Mouse (Mus musculus) testis, adult 2 months (tissue): ENCODE measurements around the gene Fcrl6. TPM values are rescaled to one million over a fixed set of nuclear protein-coding genes. Genes with fewer than 3 reads are reported as not detected.

ENCODE experiments used
- H3K27ac ChIP-seq: fragments of 200-500 bp; 2 replicates; pipeline ENCODE4 v1.5.1; 2012; ENCODE audit warnings: low read depth, low read length; ENCODE audit not compliant: control insufficient read depth, insufficient read depth
- H3K27me3 ChIP-seq: fragments of 200-500 bp; 2 replicates; pipeline ENCODE4 v1.6.1; 2012; ENCODE audit warnings: mild to moderate bottlenecking, low read length, moderate library complexity; ENCODE audit not compliant: control insufficient read depth, insufficient read depth
- H3K36me3 ChIP-seq: fragments of 200-500 bp; 2 replicates; pipeline ENCODE4 v1.6.1; 2012; ENCODE audit warnings: mild to moderate bottlenecking, low read length; ENCODE audit not compliant: control insufficient read depth, insufficient read depth
- H3K4me1 ChIP-seq: fragments of 200-500 bp; 2 replicates; pipeline ENCODE4 v1.6.1; 2012; ENCODE audit warnings: low read length; ENCODE audit not compliant: control insufficient read depth, insufficient read depth
- H3K4me3 ChIP-seq: fragments of 200-500 bp; 2 replicates; pipeline ENCODE4 v1.5.1; 2012; ENCODE audit warnings: low read depth, mild to moderate bottlenecking, low read length, moderate library complexity, mixed read lengths; ENCODE audit not compliant: control insufficient read depth
- CTCF ChIP-seq: fragments of 200-500 bp; IDR thresholded peaks from 2 replicates; pipeline ENCODE4 v1.5.1; 2012; ENCODE audit warnings: low read depth, mild to moderate bottlenecking, inconsistent platforms, low read length, moderate library complexity; ENCODE audit not compliant: control insufficient read depth, insufficient read depth, insufficient replicate concordance
- POLR2A ChIP-seq: fragments of 200-500 bp; IDR thresholded peaks from 2 replicates; pipeline ENCODE4 v1.6.1; 2012; ENCODE audit warnings: low read depth, mild to moderate bottlenecking, inconsistent platforms, low read length, moderate library complexity; ENCODE audit not compliant: control insufficient read depth
- polyA plus RNA-seq: library from polyadenylated mRNA; depleted of rRNA; stranded (reverse); fragments of >200 nt; gene quantifications from 2 replicates; pipeline ENCODE4 v1.2.3, GENCODE M21; 2012

Gene Fcrl6
- polyA plus RNA-seq, 1 experiment, result not detected

DNA sequence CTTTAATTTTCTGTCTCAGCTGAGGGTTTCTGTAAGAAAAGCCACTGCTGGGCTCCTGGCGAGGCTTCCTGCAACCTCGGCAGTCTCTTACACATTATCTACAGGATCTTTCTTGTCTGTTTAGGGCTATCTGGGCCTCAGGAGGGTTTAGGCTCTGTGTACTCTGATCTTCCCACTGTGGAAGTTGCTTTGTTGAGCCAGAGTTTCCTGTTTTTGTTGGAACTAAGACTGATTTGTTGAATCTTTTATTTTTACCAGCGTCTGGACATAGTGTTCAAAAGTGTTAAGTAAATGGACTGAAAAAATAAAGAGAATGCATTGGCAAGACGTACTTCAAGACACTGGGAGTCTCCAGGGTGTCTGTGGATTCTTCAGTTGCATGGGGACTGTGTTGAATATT, 32.9 kb upstream of the Fcrl6 start:
- TF ChIP-seq CTCF (no peak), POLR2A (no peak)
- Histone ChIP-seq H3K4me1 (peaks cover 6% of the 10 kb centered on the region), H3K27me3 (no peaks in the 10 kb centered on the region), H3K27ac (no peak overlapping the region), H3K36me3 (no peaks in the 10 kb centered on the region), H3K4me3 (no peak overlapping the region)

DNA sequence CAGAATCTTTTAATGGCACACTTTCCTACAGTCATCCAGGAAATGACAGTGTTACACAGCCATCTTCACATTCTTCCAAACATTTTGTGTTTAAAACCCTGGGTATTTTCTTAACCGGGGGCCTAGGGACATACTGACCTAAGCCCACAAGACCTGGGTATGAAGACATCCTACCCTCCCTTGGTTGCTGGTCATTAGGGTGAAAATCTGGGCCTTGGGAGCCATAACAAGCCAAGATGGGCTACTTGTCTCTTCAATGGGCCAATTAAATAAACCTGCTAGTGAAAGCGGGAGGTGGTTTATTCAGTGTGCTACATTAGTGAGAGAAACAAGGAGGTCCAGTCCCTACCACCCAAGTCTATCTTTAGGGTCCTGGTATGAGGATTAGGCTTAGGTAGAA, 31.8 kb upstream of the Fcrl6 start:
- H3K4me1 ChIP-seq, result peaks cover 6% of the 10 kb centered on the region
- no peaks in the 10 kb centered on the region for H3K36me3 ChIP-seq
- H3K27ac ChIP-seq, result no peak overlapping the region
- H3K4me3 ChIP-seq, result no peak overlapping the region
- no peaks in the 10 kb centered on the region for H3K27me3 ChIP-seq
- TF ChIP-seq POLR2A, result no peak
- no peak for TF ChIP-seq CTCF

DNA sequence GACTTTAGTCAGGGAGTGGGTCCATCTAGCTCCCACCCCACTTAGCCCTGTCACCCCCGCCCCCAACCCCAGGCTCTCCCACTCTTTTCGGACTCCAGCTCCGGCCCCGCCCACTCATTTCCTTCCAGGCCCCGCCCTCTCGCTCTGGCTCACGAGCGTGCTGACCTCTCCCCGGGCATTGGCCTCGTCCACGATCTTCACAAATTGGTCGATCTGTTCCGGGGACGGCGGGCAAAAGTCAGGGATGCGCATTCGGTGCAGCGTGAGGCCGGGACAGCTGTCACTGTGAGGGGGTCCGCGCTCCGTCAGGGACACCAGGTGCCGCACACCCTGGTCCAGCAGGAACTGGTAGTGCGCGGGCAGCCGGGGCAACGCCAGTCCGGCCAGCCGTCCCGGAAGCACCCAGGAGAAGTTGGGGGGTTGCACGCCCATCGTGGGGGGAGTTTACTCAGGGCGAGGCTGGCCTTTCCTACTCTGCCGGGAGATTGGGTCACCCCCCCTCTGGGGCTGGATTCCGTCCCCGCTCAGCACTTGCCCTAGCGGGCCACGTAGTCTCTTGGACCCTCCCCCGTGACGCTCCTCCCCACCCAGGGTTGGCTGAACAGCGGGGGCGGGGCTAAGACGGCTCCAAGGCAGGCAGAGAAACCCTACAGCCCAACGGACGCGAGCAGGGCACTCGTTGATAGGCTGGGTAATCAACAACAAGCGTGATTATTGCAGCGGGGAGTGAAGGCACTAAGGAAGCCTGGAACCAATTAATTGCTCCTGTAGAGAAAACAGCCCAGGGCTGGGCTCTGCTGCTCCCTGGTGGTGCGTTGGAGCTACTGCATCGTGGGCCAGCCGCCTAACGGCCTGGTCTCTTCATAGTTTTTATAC, 30.3 kb upstream of the Fcrl6 start, which contains the start of gene Dusp23:
Gene Dusp23, minus strand, starts transcription at position 512 of the 876 bp plus-strand sequence.
- Histone ChIP-seq H3K36me3 (no peaks in the 10 kb centered on the region), H3K4me3 (peak within 1 kb of the TSS; percentile 89), H3K27me3 (no peaks in the 10 kb centered on the region), H3K4me1 (peaks cover 6% of the 10 kb centered on the region), H3K27ac (peak within 1 kb of the TSS; percentile 77)
- TF ChIP-seq CTCF, result peak; percentile 87
- peak; percentile 57; the same call in 1 of the 2 replicates for TF ChIP-seq POLR2A

DNA sequence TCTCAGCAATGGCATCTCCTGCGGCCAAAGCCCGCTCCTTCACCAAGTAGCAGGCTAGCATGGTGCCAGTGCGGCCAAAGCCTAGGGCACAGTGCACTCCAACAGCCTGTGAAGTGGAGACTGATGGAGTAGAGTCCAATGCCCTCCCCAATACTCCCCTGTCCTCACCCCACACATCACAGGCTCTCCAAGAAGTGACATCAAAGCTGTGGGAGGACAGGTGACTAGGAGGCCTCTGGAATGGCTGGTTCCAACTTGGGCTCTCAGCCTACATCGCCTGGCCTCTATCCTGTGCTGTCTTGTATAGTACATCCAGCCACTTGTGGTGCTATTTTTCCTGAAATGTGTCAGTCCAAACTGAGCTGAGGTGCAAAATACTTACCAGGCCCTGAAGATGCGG, 29.4 kb upstream of the Fcrl6 start:
- Histone ChIP-seq H3K4me1 (peaks cover 6% of the 10 kb centered on the region), H3K4me3 (no peak overlapping the region), H3K36me3 (no peaks in the 10 kb centered on the region), H3K27me3 (no peaks in the 10 kb centered on the region), H3K27ac (no peak overlapping the region)
- TF ChIP-seq CTCF (no peak), POLR2A (no peak)

DNA sequence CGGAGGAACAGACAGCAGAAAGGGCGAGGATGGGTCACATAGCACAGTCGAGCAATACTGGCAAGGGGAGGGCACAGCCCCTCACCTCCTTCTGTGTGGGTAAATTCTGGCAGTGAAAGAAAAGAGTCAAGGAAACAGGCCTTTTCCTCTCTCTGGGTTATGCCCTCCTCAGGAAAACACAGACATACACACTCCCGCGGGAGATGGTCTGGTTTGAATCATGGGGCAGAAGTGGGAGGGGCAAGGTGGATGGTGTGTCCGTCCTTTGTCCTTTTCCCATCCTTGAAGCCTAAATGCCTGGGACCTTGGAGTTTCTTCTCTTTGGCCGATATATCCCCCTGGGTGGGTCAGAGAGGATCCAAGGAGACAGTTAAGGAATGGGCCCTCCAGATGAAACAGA, 27.5 kb upstream of the Fcrl6 start:
- Histone ChIP-seq H3K36me3 (no peaks in the 10 kb centered on the region), H3K27ac (no peak overlapping the region), H3K4me3 (no peak overlapping the region), H3K27me3 (no peaks in the 10 kb centered on the region), H3K4me1 (peaks cover 5% of the 10 kb centered on the region)
- TF ChIP-seq CTCF (no peak), POLR2A (no peak)

DNA sequence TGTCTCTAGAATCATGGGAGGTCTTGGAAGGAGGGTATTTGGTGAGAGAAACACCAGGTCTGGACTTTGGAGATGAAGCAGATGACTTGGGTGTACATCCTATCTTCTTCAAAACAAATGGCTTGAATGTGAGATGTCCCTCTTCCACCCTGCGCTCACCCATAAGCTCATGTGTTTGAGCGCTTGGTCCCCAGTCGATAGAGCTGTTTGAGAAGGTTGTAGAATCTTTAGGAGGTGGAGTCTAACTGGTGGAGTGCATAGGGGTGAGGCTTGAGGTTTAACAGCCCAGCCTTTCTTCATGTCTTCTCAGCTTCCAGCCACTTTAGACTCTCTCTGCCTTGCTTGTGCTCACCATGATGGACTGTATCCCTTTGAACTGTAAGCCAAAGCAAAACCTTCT, 24.0 kb upstream of the Fcrl6 start:
- H3K4me1 ChIP-seq, result no peaks in the 10 kb centered on the region
- TF ChIP-seq CTCF (no peak), POLR2A (no peak)
- H3K27ac ChIP-seq, result no peak overlapping the region

DNA sequence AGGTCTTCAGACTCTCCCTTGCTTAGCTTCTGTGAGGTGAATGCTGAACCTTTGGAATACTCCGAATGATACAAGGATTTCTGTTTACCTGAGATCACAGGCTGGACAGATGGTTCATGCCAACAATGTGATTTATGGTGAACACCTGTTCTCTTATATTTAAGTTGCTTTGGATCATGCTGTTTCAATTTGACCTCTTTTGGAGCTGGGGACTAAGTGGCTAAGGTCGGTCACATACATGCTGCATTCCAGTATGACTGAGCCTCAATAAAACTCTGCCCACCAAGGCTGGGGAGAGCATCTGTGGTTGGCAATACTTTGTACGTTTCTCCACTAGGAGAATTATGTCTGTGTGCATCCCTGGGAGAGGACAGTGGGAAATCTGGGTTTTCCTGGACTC, 21.7 kb upstream of the Fcrl6 start:
- Histone ChIP-seq H3K4me3 (no peak overlapping the region), H3K27ac (no peak overlapping the region), H3K4me1 (no peaks in the 10 kb centered on the region), H3K36me3 (no peaks in the 10 kb centered on the region), H3K27me3 (no peaks in the 10 kb centered on the region)
- TF ChIP-seq POLR2A (no peak), CTCF (no peak)

More for the DNA sequence above, 24.0 kb upstream of the Fcrl6 start:
- Histone ChIP-seq H3K27me3 (no peaks in the 10 kb centered on the region), H3K36me3 (no peaks in the 10 kb centered on the region), H3K4me3 (no peak overlapping the region)
